Mouse (Mus musculus) lung, embryonic 14.5 days (tissue): ENCODE results near the gene Micu1. TPM values are rescaled to one million over a fixed set of nuclear protein-coding genes. Genes with fewer than 3 reads are reported as not detected.

Source experiments
- ATAC-seq: fragments of 200-750 bp; cut with Nextera tagmentation; 2 replicates; pipeline ENCODE4 v1.8.0; 2017; ENCODE audit warnings: mild to moderate bottlenecking, moderate TSS enrichment, moderate library complexity; ENCODE audit not compliant: insufficient read depth
- DNase-seq: peaks from one replicate; pipeline ENCODE4 v3.0.0-alpha.2; 2015
- H3K27ac ChIP-seq: fragments of 300-500 bp; sonication (generic); 2 replicates; pipeline ENCODE4 v1.5.1; 2014; ENCODE audit warnings: low read depth, mild to moderate bottlenecking, moderate library complexity
- H3K27me3 ChIP-seq: fragments of 300-500 bp; sonication (generic); 2 replicates; pipeline ENCODE4 v1.6.1; 2014; ENCODE audit warnings: low read length, control low read depth; ENCODE audit not compliant: insufficient read depth
- H3K36me3 ChIP-seq: fragments of 300-500 bp; sonication (generic); 2 replicates; pipeline ENCODE4 v1.6.1; 2014; ENCODE audit warnings: control low read depth; ENCODE audit not compliant: insufficient read depth
- H3K4me1 ChIP-seq: fragments of 300-500 bp; sonication (generic); 2 replicates; pipeline ENCODE4 v1.6.1; 2014; ENCODE audit warnings: antibody characterized with exemption, control low read depth; ENCODE audit not compliant: insufficient read depth
- H3K4me2 ChIP-seq: fragments of 300-500 bp; sonication (generic); 2 replicates; pipeline ENCODE4 v1.6.1; 2014; ENCODE audit warnings: mild to moderate bottlenecking
- H3K4me3 ChIP-seq: fragments of 300-500 bp; sonication (generic); 2 replicates; pipeline ENCODE4 v1.5.1; 2014; ENCODE audit warnings: low read depth, low read length
- H3K9ac ChIP-seq: fragments of 300-500 bp; sonication (generic); 2 replicates; pipeline ENCODE4 v1.6.1; 2014
- H3K9me3 ChIP-seq: fragments of 300-500 bp; sonication (generic); 2 replicates; pipeline ENCODE4 v1.6.1; 2016; ENCODE audit warnings: low read depth, low read length, control low read depth
- CTCF ChIP-seq: IDR thresholded peaks from 2 replicates; pipeline ENCODE4 v1.5.1; 2016; ENCODE audit warnings: antibody characterized with exemption, low read depth
- WGBS: fragments of 180-500 bp; shearing (Covaris S2); extraction: QIAGEN DNeasy Blood & Tissue Kit; methylation state at CpG from one replicate; pipeline ENCODE4 v1.1.7; 2014; 5-methylcytosine and 5-hydroxymethylcytosine counted together
- polyA plus RNA-seq: library from polyadenylated mRNA; unstranded; fragments of >200 nt; fragmentation: Nextera tagmentation; extraction: Ambion mirVana; gene quantifications from 2 replicates; pipeline ENCODE4 v1.2.1, GENCODE M21; 2014

Micu1 gene
- polyA plus RNA-seq, 1 experiment from 2014 or later = 83.9 TPM

DNA sequence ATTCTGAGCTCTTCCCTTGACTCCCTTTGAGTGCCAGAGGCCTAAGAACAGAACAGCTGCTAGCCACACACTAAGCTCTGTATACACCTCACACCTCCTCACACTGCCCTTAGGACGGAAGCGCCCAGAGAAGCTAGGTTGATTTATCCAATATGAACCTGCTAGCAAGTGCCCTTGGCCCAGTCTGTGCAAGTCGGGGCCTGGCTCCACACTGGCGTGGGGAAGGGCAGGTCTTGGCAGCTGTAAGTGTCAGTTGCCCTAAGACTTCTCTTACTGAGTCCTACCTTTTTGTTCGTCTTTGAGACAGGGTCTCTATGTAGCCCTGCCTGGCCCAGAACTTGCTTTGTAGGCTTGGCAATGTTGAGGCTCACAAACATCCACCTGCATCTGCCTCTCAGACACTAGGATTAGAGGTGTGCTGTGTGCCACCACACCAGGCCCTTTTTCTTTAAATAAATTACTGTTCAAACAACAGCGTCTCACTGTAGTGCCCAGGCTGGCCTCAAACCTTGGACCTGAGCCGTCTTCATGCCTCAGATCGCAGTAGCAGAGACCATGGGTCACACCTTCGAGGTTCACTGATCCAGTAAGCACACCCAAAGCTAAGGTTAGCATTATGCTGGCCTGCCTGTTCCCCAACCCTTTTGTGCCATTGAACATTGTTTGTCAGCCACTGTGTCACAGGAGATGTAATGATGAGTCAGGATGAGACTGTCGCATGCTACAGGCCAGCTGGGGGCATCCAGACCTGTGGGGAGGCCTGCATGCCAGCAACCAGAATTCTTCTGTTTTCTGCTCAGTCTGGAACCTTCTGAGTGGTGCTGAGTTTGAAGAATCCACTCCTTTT is 182.3 kb downstream of the Micu1 start:
- Histone ChIP-seq H3K9ac (peak overlapping the region; percentile 16; the same call in 1 of the 2 replicates), H3K4me3 (no peak overlapping the region), H3K36me3 (peaks cover 18% of the 10 kb centered on the region; the same call in 1 of the 2 replicates), H3K27ac (no peak overlapping the region), H3K9me3 (no peaks in the 10 kb centered on the region), H3K4me1 (peaks cover 7% of the 10 kb centered on the region), H3K4me2 (no peak overlapping the region), H3K27me3 (no peaks in the 10 kb centered on the region)
- WGBS = 85% methylated on average over 10 of the region's 10 CpGs
- no peak for DNase-seq
- no peak for ATAC-seq
- TF ChIP-seq CTCF = no peak

- ATAC-seq = no peak
- Histone ChIP-seq H3K27ac (no peak overlapping the region), H3K9me3 (no peaks in the 10 kb centered on the region), H3K4me2 (no peak overlapping the region), H3K4me1 (peaks cover 7% of the 10 kb centered on the region), H3K36me3 (peaks cover 18% of the 10 kb centered on the region; the same call in 1 of the 2 replicates), H3K4me3 (no peak overlapping the region), H3K9ac (peak overlapping the region; percentile 16; the same call in 1 of the 2 replicates), H3K27me3 (no peaks in the 10 kb centered on the region)
- no peak for TF ChIP-seq CTCF
- WGBS = 87% methylated on average over 14 of the region's 14 CpGs
- DNase-seq = no peak
These were observed 183.2 kb downstream of the Micu1 start for GRCm38 (mm10) chr10:59885174-59886080.

- H3K4me3 ChIP-seq = no peak overlapping the region
- H3K4me1 ChIP-seq = peaks cover 1% of the 10 kb centered on the region; the same call in 1 of the 2 replicates
- H3K27me3 ChIP-seq = no peaks in the 10 kb centered on the region
- H3K9me3 ChIP-seq = no peaks in the 10 kb centered on the region
- H3K4me2 ChIP-seq = no peak overlapping the region
- H3K27ac ChIP-seq = no peak overlapping the region
- WGBS = 97% methylated on average over 1 of the region's 1 CpGs
- H3K9ac ChIP-seq = no peak overlapping the region
- DNase-seq (no peak), ATAC-seq (no peak)
- no peak for TF ChIP-seq CTCF
- peaks cover 24% of the 10 kb centered on the region; the same call in 1 of the 2 replicates for H3K36me3 ChIP-seq
These were observed 183.8 kb downstream of the Micu1 start for GRCm38 (mm10) chr10:59886081-59886466.

GRCm38 (mm10) chr10:59887432-59887831 is 185.2 kb downstream of the Micu1 start:
- Histone ChIP-seq H3K9ac (no peak overlapping the region), H3K27ac (no peak overlapping the region), H3K36me3 (peaks cover 36% of the 10 kb centered on the region), H3K27me3 (no peaks in the 10 kb centered on the region), H3K4me1 (no peaks in the 10 kb centered on the region), H3K4me3 (no peak overlapping the region), H3K9me3 (no peaks in the 10 kb centered on the region), H3K4me2 (no peak overlapping the region)
- DNase-seq (no peak), ATAC-seq (no peak)
- WGBS = 84% methylated on average over 5 of the region's 5 CpGs
- TF ChIP-seq CTCF = no peak

- H3K36me3 ChIP-seq = peaks cover 43% of the 10 kb centered on the region
- no peaks in the 10 kb centered on the region for H3K4me1 ChIP-seq
- no peak overlapping the region for H3K9ac ChIP-seq
These were observed 187.1 kb downstream of the Micu1 start for GRCm38 (mm10) chr10:59889339-59889738.

GRCm38 (mm10) chr10:59889953-59890751 is 187.9 kb downstream of the Micu1 start:
- ATAC-seq = no peak
- H3K4me2 ChIP-seq = no peak overlapping the region
- H3K27me3 ChIP-seq = no peaks in the 10 kb centered on the region
- no peak for TF ChIP-seq CTCF
- H3K4me3 ChIP-seq = no peak overlapping the region
- no peaks in the 10 kb centered on the region for H3K9me3 ChIP-seq
- H3K4me1 ChIP-seq = no peaks in the 10 kb centered on the region
- no peak for DNase-seq
- H3K27ac ChIP-seq = no peak overlapping the region
- peaks cover 46% of the 10 kb centered on the region for H3K36me3 ChIP-seq
- 77% methylated on average over 15 of the region's 15 CpGs for WGBS
- H3K9ac ChIP-seq = no peak overlapping the region

More at GRCm38 (mm10) chr10:59889339-59889738, 187.1 kb downstream of the Micu1 start:
- no peak overlapping the region for H3K4me3 ChIP-seq
- H3K4me2 ChIP-seq = no peak overlapping the region
- H3K27ac ChIP-seq = 0 out of 2 replicates have a peak overlapping the region, but pooled peaks have one; percentile 4
- H3K9me3 ChIP-seq = no peaks in the 10 kb centered on the region
- H3K27me3 ChIP-seq = no peaks in the 10 kb centered on the region
- TF ChIP-seq CTCF = no peak
- WGBS = 73% methylated on average over 7 of the region's 7 CpGs
- DNase-seq = no peak
- no peak for ATAC-seq
